Mouse (Mus musculus): ENCODE measurements around the gene Ece2. TPM values are rescaled to one million over a fixed set of nuclear protein-coding genes. Genes with fewer than 3 reads are reported as not detected.

Gene Ece2
- total and polyA plus RNA-seq, 3 experiments = 0.16 TPM; not detected in 2

GRCm38 (mm10) chr16:20611357-20612227, 18.0 kb upstream of the Ece2 start, which contains the start of the genes Eef1akmt4, Gm49333 and Alg3:
Eef1akmt4 (plus strand) TSS chr16:20611593.
Gm49333 (plus strand) TSS chr16:20611610.
Alg3 (minus strand) TSS chr16:20611735.
- peak within 1 kb of the TSS; percentile 85 for H3K4me3 ChIP-seq (ENCODE audit: low read depth, low read length)
- TF ChIP-seq GATA1 (IDR thresholded peaks at IDR 0.05; ENCODE audit: borderline replicate concordance, low read length) (no peak), CTCF (IDR thresholded peaks at IDR 0.05; ENCODE audit: low read depth, low read length) (no peak), GATA2 (IDR thresholded peaks at IDR 0.05; ENCODE audit: borderline replicate concordance, low read depth, low read length) (no peak), POLR2AphosphoS5 (IDR thresholded peaks at IDR 0.05; ENCODE audit: insufficient replicate concordance, low read depth, low read length) (no peak), TAL1 (conservative IDR thresholded peaks at IDR 0.05; ENCODE audit: low read depth, low read length) (no peak)
- H3K4me1 ChIP-seq (ENCODE audit: insufficient read depth, low read depth, low read length) = peaks cover 36% of the 10 kb centered on the region
- ATAC-seq (ENCODE audit: extremely low read depth, insufficient number of reproducible peaks, low FRiP score, poor library complexity, severe bottlenecking) (peak; percentile 94), DNase-seq (ENCODE audit: low spot score) (peak; percentile 95)
- peaks cover 58% of the 10 kb centered on the region for H3K36me3 ChIP-seq (replicated peaks)
- no peaks in the 10 kb centered on the region for H3K27me3 ChIP-seq (ENCODE audit: insufficient read depth, low read length)
- no peaks in the 10 kb centered on the region for H3K9me3 ChIP-seq (replicated peaks)

GRCm38 (mm10) chr16:20619541-20620398, 9.9 kb upstream of the Ece2 start:
- DNase-seq (ENCODE audit: low spot score) (peak; percentile 51), ATAC-seq (ENCODE audit: extremely low read depth, insufficient number of reproducible peaks, low FRiP score, poor library complexity, severe bottlenecking) (no peak)
- Histone ChIP-seq H3K36me3 (replicated peaks) (peaks cover 37% of the 10 kb centered on the region), H3K27me3 (ENCODE audit: insufficient read depth, low read length) (peaks cover 39% of the 10 kb centered on the region), H3K4me3 (ENCODE audit: low read depth, low read length) (peak overlapping the region; percentile 64; the same call in 1 of the 2 replicates), H3K9me3 (replicated peaks) (no peaks in the 10 kb centered on the region), H3K4me1 (ENCODE audit: insufficient read depth, low read depth, low read length) (peaks cover 32% of the 10 kb centered on the region)
- TF ChIP-seq TAL1 (conservative IDR thresholded peaks at IDR 0.05; ENCODE audit: low read depth, low read length) = no peak
- TF ChIP-seq GATA1 (IDR thresholded peaks at IDR 0.05; ENCODE audit: borderline replicate concordance, low read length) = no peak
- no peak for TF ChIP-seq GATA2 (IDR thresholded peaks at IDR 0.05; ENCODE audit: borderline replicate concordance, low read depth, low read length)
- TF ChIP-seq CTCF (IDR thresholded peaks at IDR 0.05; ENCODE audit: low read depth, low read length) = no peak
- TF ChIP-seq POLR2AphosphoS5 (IDR thresholded peaks at IDR 0.05; ENCODE audit: insufficient replicate concordance, low read depth, low read length) = no peak

GRCm38 (mm10) chr16:20620399-20620735, 9.3 kb upstream of the Ece2 start:
- H3K4me3 ChIP-seq (ENCODE audit: low read depth, low read length) = peak overlapping the region; percentile 64; the same call in 1 of the 2 replicates
- no peaks in the 10 kb centered on the region for H3K9me3 ChIP-seq (replicated peaks)
- TF ChIP-seq POLR2AphosphoS5 (IDR thresholded peaks at IDR 0.05; ENCODE audit: insufficient replicate concordance, low read depth, low read length) (no peak), TAL1 (conservative IDR thresholded peaks at IDR 0.05; ENCODE audit: low read depth, low read length) (no peak), CTCF (IDR thresholded peaks at IDR 0.05; ENCODE audit: low read depth, low read length) (no peak), GATA1 (IDR thresholded peaks at IDR 0.05; ENCODE audit: borderline replicate concordance, low read length) (no peak), GATA2 (IDR thresholded peaks at IDR 0.05; ENCODE audit: borderline replicate concordance, low read depth, low read length) (no peak)
- no peak for DNase-seq (ENCODE audit: low spot score)
- H3K4me1 ChIP-seq (ENCODE audit: insufficient read depth, low read depth, low read length) = peaks cover 32% of the 10 kb centered on the region
- H3K27me3 ChIP-seq (ENCODE audit: insufficient read depth, low read length) = peaks cover 44% of the 10 kb centered on the region
- ATAC-seq (ENCODE audit: extremely low read depth, insufficient number of reproducible peaks, low FRiP score, poor library complexity, severe bottlenecking) = no peak
- peaks cover 35% of the 10 kb centered on the region for H3K36me3 ChIP-seq (replicated peaks)

- TF ChIP-seq TAL1 (conservative IDR thresholded peaks at IDR 0.05; ENCODE audit: low read depth, low read length) (no peak), GATA2 (IDR thresholded peaks at IDR 0.05; ENCODE audit: borderline replicate concordance, low read depth, low read length) (no peak), GATA1 (IDR thresholded peaks at IDR 0.05; ENCODE audit: borderline replicate concordance, low read length) (no peak), CTCF (IDR thresholded peaks at IDR 0.05; ENCODE audit: low read depth, low read length) (no peak), POLR2AphosphoS5 (IDR thresholded peaks at IDR 0.05; ENCODE audit: insufficient replicate concordance, low read depth, low read length) (no peak)
- H3K36me3 ChIP-seq (replicated peaks) = peaks cover 31% of the 10 kb centered on the region
- H3K4me1 ChIP-seq (ENCODE audit: insufficient read depth, low read depth, low read length) = peaks cover 32% of the 10 kb centered on the region
- peaks cover 48% of the 10 kb centered on the region for H3K27me3 ChIP-seq (ENCODE audit: insufficient read depth, low read length)
- ATAC-seq (ENCODE audit: extremely low read depth, insufficient number of reproducible peaks, low FRiP score, poor library complexity, severe bottlenecking) (no peak), DNase-seq (ENCODE audit: low spot score) (no peak)
- peak overlapping the region; percentile 76 for H3K4me3 ChIP-seq (ENCODE audit: low read depth, low read length)
- H3K9me3 ChIP-seq (replicated peaks) = no peaks in the 10 kb centered on the region
These were observed 8.9 kb upstream of the Ece2 start for GRCm38 (mm10) chr16:20620751-20621190.

- Histone ChIP-seq H3K9me3 (replicated peaks) (no peaks in the 10 kb centered on the region), H3K4me3 (ENCODE audit: low read depth, low read length) (peak within 1 kb of the TSS; percentile 76), H3K4me1 (ENCODE audit: insufficient read depth, low read depth, low read length) (peaks cover 32% of the 10 kb centered on the region), H3K27me3 (ENCODE audit: insufficient read depth, low read length) (peaks cover 50% of the 10 kb centered on the region), H3K36me3 (replicated peaks) (peaks cover 25% of the 10 kb centered on the region)
- no peak for TF ChIP-seq GATA1 (IDR thresholded peaks at IDR 0.05; ENCODE audit: borderline replicate concordance, low read length)
- TF ChIP-seq GATA2 (IDR thresholded peaks at IDR 0.05; ENCODE audit: borderline replicate concordance, low read depth, low read length) = no peak
- TF ChIP-seq CTCF (IDR thresholded peaks at IDR 0.05; ENCODE audit: low read depth, low read length) = no peak
- no peak for TF ChIP-seq TAL1 (conservative IDR thresholded peaks at IDR 0.05; ENCODE audit: low read depth, low read length)
- TF ChIP-seq POLR2AphosphoS5 (IDR thresholded peaks at IDR 0.05; ENCODE audit: insufficient replicate concordance, low read depth, low read length) = no peak
- peak; percentile 59 for DNase-seq (ENCODE audit: low spot score)
- ATAC-seq (ENCODE audit: extremely low read depth, insufficient number of reproducible peaks, low FRiP score, poor library complexity, severe bottlenecking) = no peak
These were observed 8.2 kb upstream of the Ece2 start, which contains the start of gene Camk2n2 for GRCm38 (mm10) chr16:20621191-20621990. Camk2n2 (minus strand) TSS chr16:20621287.

All from G1E (cell line).